Mouse (Mus musculus) hindbrain, embryonic 11.5 days (tissue): ENCODE results near the gene Adamts5. TPM values are rescaled to one million over a fixed set of nuclear protein-coding genes. Genes with fewer than 3 reads are reported as not detected.

Source experiments
- polyA plus RNA-seq: library from polyadenylated mRNA; unstranded; fragments of >200 nt; fragmentation: Nextera tagmentation; extraction: Ambion mirVana; gene quantifications from 2 replicates; pipeline ENCODE4 v1.2.1, GENCODE M21; 2014

Adamts5 gene
- polyA plus RNA-seq, 1 experiment from 2014 or later, result 1.3 TPM

Other genes starting within 250 kb of the Adamts5 start
- gene Adamts1, start 98.7 kb downstream of the Adamts5 start, polyA plus RNA-seq, result 11.0 and 13.9 TPM in 2 replicates